ENCODE assay signal across 31 mouse cellular contexts in the genomic region with DNA sequence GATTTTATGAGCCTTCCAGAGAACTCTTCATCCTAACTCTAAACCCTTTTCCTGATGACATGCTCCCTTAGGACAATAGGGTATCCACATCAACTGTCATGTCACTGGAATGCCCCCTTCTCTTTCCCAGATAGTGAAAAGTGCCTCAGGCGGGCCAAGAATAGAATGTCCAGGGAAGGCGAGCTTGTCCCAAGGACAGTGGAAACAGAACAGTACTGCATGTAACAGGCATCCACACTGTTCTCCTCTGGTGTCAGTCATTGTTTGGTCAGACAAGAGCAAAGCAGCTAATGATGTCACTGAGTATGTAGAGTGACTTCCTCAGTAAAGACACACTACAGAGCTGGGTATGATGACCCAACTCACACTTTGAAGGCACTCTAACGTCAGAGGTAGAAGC. TPM values are rescaled to one million over a fixed set of nuclear protein-coding genes. Genes with fewer than 3 reads are reported as not detected.
DNase-seq lines count a peak whose midpoint lies in the region; ATAC-seq and TF ChIP-seq lines count a peak whose summit lies in the region.
"Had no signal": no experiment of that assay in that cellular context is flagged by ENCODE, and none has a peak within 500 bp of the region (broad histone marks: within the 10 kb centered on the region; RNA-seq: fewer than 3 reads in every experiment).

No protein-coding gene starts in this region.

- no peak overlapping the region for H3K9ac ChIP-seq in ES-Bruce4 (ENCODE audit: low read depth, poor library complexity, severe bottlenecking)
- H3K9ac ChIP-seq in heart, embryonic 12.5 days = no peak overlapping the region
- no peak overlapping the region for H3K9ac ChIP-seq in heart, postnatal 0 days (replicated peaks; ENCODE audit: low read depth, low read length)
- H3K9ac ChIP-seq: embryonic facial prominence, embryonic 15.5 days; forebrain, embryonic 12.5 days; forebrain, postnatal 0 days; hindbrain, embryonic 15.5 days; liver, embryonic 14.5 days; midbrain, embryonic 13.5 days; stomach, embryonic 15.5 days had no signal

- 0 out of 2 replicates have a peak, but pooled peaks have one; percentile 45 for ATAC-seq in heart, embryonic 12.5 days (ENCODE audit: insufficient number of reproducible peaks, low FRiP score)
- ATAC-seq in heart, postnatal 0 days (ENCODE audit: insufficient read depth, low read depth) = peak; percentile 85
- ATAC-seq: forebrain, postnatal 0 days; inflammation-experienced regulatory T-cells, adult 6 months; midbrain, embryonic 13.5 days had no signal

- no peak for TF ChIP-seq EP300 in ES-Bruce4 (IDR thresholded peaks at IDR 0.05; ENCODE audit: insufficient read depth, low read depth, low read length)
- TF ChIP-seq EP300 in heart, postnatal 0 days (IDR thresholded peaks at IDR 0.05; ENCODE audit: low read depth) = no peak

- H3K27me3 ChIP-seq in heart, embryonic 10.5 days (ENCODE audit: insufficient read depth, poor library complexity, severe bottlenecking) = no peaks in the 10 kb centered on the region
- no peaks in the 10 kb centered on the region for H3K27me3 ChIP-seq in ES-Bruce4 (ENCODE audit: control insufficient read depth, insufficient read depth, low read length, poor library complexity, severe bottlenecking)
- no peaks in the 10 kb centered on the region for H3K27me3 ChIP-seq in heart, embryonic 12.5 days (replicated peaks)
- H3K27me3 ChIP-seq in heart, postnatal 0 days (ENCODE audit: control insufficient read depth, insufficient read depth, low read length) = no peaks in the 10 kb centered on the region
- H3K27me3 ChIP-seq: CH12.LX; embryonic facial prominence, embryonic 15.5 days; forebrain, embryonic 12.5 days; hindbrain, embryonic 15.5 days; midbrain, embryonic 13.5 days; stomach, embryonic 15.5 days had no signal

- 40% methylated on average over 3 of the region's 3 CpGs for WGBS in heart, embryonic 10.5 days
- WGBS in heart, embryonic 12.5 days = 34% methylated on average over 3 of the region's 3 CpGs
- 27% methylated on average over 3 of the region's 3 CpGs for WGBS in heart, postnatal 0 days

- TF ChIP-seq POLR2A in ES-Bruce4 (IDR thresholded peaks at IDR 0.05; ENCODE audit: insufficient read depth, low read length) = no peak

- no peaks in the 10 kb centered on the region for H3K9me3 ChIP-seq in heart, embryonic 10.5 days
- no peaks in the 10 kb centered on the region for H3K9me3 ChIP-seq in ES-Bruce4 (replicated peaks; ENCODE audit: control insufficient read depth, insufficient read depth, low read length, poor library complexity, severe bottlenecking)
- no peaks in the 10 kb centered on the region for H3K9me3 ChIP-seq in heart, embryonic 12.5 days (replicated peaks)
- no peaks in the 10 kb centered on the region for H3K9me3 ChIP-seq in heart, postnatal 0 days (replicated peaks; ENCODE audit: control insufficient read depth, low read length)
- H3K9me3 ChIP-seq: embryonic facial prominence, embryonic 10.5 days; embryonic facial prominence, embryonic 15.5 days; forebrain, embryonic 12.5 days; G1E; hindbrain, embryonic 10.5 days; hindbrain, embryonic 15.5 days; midbrain, embryonic 13.5 days; stomach, embryonic 15.5 days had no signal

- DNase-seq in heart, embryonic 10.5 days (ENCODE audit: low spot score) = peak; percentile 82
- no peak for DNase-seq in heart, postnatal 25 days (ENCODE audit: low spot score)
- DNase-seq in heart, postnatal 0 days (ENCODE audit: low spot score) = peak; percentile 33
- DNase-seq in retina, postnatal 1 day = no peak
- DNase-seq in adipocyte (ENCODE audit: low spot score) = no peak
- DNase-seq: cerebellum, adult 8-10 months; cerebellum, postnatal 25 days; forebrain, postnatal 0 days; kidney, adult 2 months; kidney, postnatal 4 days; layer of hippocampus, postnatal 36 days; liver; lung, adult 2 months; lung, postnatal 10 days; right cerebral cortex, postnatal 25 days; thymus, adult 18-20 months; thymus, postnatal 25 days had no signal

- H3K4me2 ChIP-seq in heart, embryonic 12.5 days = no peak overlapping the region
- no peak overlapping the region for H3K4me2 ChIP-seq in heart, postnatal 0 days (ENCODE audit: low read depth, low read length)
- H3K4me2 ChIP-seq: embryonic facial prominence, embryonic 15.5 days; forebrain, embryonic 12.5 days; hindbrain, embryonic 15.5 days; midbrain, embryonic 13.5 days; stomach, embryonic 15.5 days had no signal

- peak overlapping the region; percentile 54 for H3K27ac ChIP-seq in heart, embryonic 10.5 days
- 0 out of 2 replicates have a peak overlapping the region, but pooled peaks have one; percentile 5 for H3K27ac ChIP-seq in ES-Bruce4 (ENCODE audit: insufficient read depth, low read length)
- peak overlapping the region; percentile 79 for H3K27ac ChIP-seq in heart, embryonic 12.5 days (ENCODE audit: poor library complexity, severe bottlenecking)
- peak overlapping the region; percentile 73 for H3K27ac ChIP-seq in heart, postnatal 0 days (ENCODE audit: low read depth)
- H3K27ac ChIP-seq: embryonic facial prominence, embryonic 10.5 days; embryonic facial prominence, embryonic 15.5 days; forebrain, embryonic 12.5 days; hindbrain, embryonic 10.5 days; hindbrain, embryonic 15.5 days; liver, embryonic 14.5 days; macrophage; midbrain, embryonic 13.5 days; stomach, embryonic 15.5 days had no signal

- H3K4me1 ChIP-seq in heart, embryonic 10.5 days = peaks cover 19% of the 10 kb centered on the region
- H3K4me1 ChIP-seq in ES-Bruce4 (ENCODE audit: control insufficient read depth, insufficient read depth, low read length) = no peaks in the 10 kb centered on the region
- H3K4me1 ChIP-seq in heart, embryonic 12.5 days (replicated peaks) = peaks cover 23% of the 10 kb centered on the region
- peaks cover 8% of the 10 kb centered on the region; the same call in 1 of the 2 replicates for H3K4me1 ChIP-seq in heart, postnatal 0 days (ENCODE audit: control insufficient read depth, insufficient read depth)

- intact Hi-C loops in heart, postnatal 25 days (cut with DNase I) = loop anchor here (1.0 kb wide), 1 partner anchor 164 kb away; no protein-coding TSS in a partner anchor

- no peak overlapping the region for H3K4me3 ChIP-seq in heart, embryonic 10.5 days
- no peak overlapping the region for H3K4me3 ChIP-seq in ES-Bruce4 (ENCODE audit: low read depth, low read length)
- H3K4me3 ChIP-seq in heart, embryonic 12.5 days = no peak overlapping the region
- no peak overlapping the region for H3K4me3 ChIP-seq in heart, postnatal 0 days (ENCODE audit: low read depth, low read length)
- H3K4me3 ChIP-seq: embryonic facial prominence, embryonic 10.5 days; embryonic facial prominence, embryonic 15.5 days; forebrain, embryonic 12.5 days; hindbrain, embryonic 10.5 days; hindbrain, embryonic 15.5 days; midbrain, embryonic 13.5 days; stomach, embryonic 15.5 days had no signal

- peaks cover 27% of the 10 kb centered on the region for H3K36me3 ChIP-seq in heart, embryonic 10.5 days
- H3K36me3 ChIP-seq in ES-Bruce4 (ENCODE audit: control insufficient read depth, insufficient read depth, low read length, poor library complexity, severe bottlenecking) = peaks cover 53% of the 10 kb centered on the region
- peaks cover 28% of the 10 kb centered on the region for H3K36me3 ChIP-seq in heart, embryonic 12.5 days
- H3K36me3 ChIP-seq in heart, postnatal 0 days (replicated peaks; ENCODE audit: control insufficient read depth, insufficient read depth, low read length) = peaks cover 20% of the 10 kb centered on the region

- no peak for TF ChIP-seq CTCF in ES-Bruce4 (IDR thresholded peaks at IDR 0.05; ENCODE audit: low read depth, low read length)
- TF ChIP-seq CTCF in heart, postnatal 0 days (IDR thresholded peaks at IDR 0.05; ENCODE audit: low read depth) = no peak

RNA-seq across cellular contexts. Expression of gene Inip, which starts 23.6 kb away (rescaled TPM):
- polyA plus RNA-seq in heart, embryonic 10.5 days (2016; fragmentation: Nextera tagmentation; extraction: Ambion mirVana) = 56.9 and 57.5 TPM in 2 replicates
- 10 to 100 TPM in 1 of 2 experiments, 1 to 10 TPM in 1; 9.3 to 10.9 TPM for total RNA-seq in heart, postnatal 25 days (2021)
- polyA plus RNA-seq in ES-Bruce4 (2011; ENCODE audit: insufficient read depth, insufficient read length, low read depth, missing spikeins) = 42.3 and 42.7 TPM in 2 replicates
- polyA plus RNA-seq in heart, embryonic 12.5 days (2016; fragmentation: Nextera tagmentation; extraction: Ambion mirVana) = 43.9 and 47.1 TPM in 2 replicates
- 10.3 and 17.3 TPM in 2 replicates for total RNA-seq in heart, postnatal 0 days (2014; rRNA removed; ENCODE audit: low replicate concordance)
- 23.6 and 25.2 TPM in 2 replicates for polyA plus RNA-seq in heart, postnatal 0 days (2015; fragmentation: Nextera tagmentation; extraction: Ambion mirVana)

RNA-seq across cellular contexts. Expression of gene Snx30, which starts 27.8 kb away (rescaled TPM):
- polyA plus RNA-seq in heart, embryonic 10.5 days (2016; fragmentation: Nextera tagmentation; extraction: Ambion mirVana) = 5.2 and 8.1 TPM in 2 replicates
- 1 to 10 TPM; 6.0 to 7.9 TPM for total RNA-seq in heart, postnatal 25 days (2021)
- polyA plus RNA-seq in ES-Bruce4 (2011; ENCODE audit: insufficient read depth, insufficient read length, low read depth, missing spikeins) = 21.8 and 23.1 TPM in 2 replicates
- polyA plus RNA-seq in heart, embryonic 12.5 days (2016; fragmentation: Nextera tagmentation; extraction: Ambion mirVana) = 7.5 and 8.6 TPM in 2 replicates
- total RNA-seq in heart, postnatal 0 days (2014; rRNA removed; ENCODE audit: low replicate concordance) = 3.7 and 4.5 TPM in 2 replicates
- polyA plus RNA-seq in heart, postnatal 0 days (2015; fragmentation: Nextera tagmentation; extraction: Ambion mirVana) = 2.9 and 3.3 TPM in 2 replicates

Comparison
In these comparisons a context has a peak if more than half of its experiments do, and no peak if none do; other contexts are left out.
1. DNase-seq: peak in heart, embryonic 10.5 days (single experiment) and heart, postnatal 0 days (single experiment); none in heart, postnatal 25 days (single experiment), retina, postnatal 1 day (single experiment) and adipocyte (single experiment).
2. H3K27ac ChIP-seq: peak in every context shown above with its lines; median percentile 79 in heart, embryonic 12.5 days; 73 in heart, postnatal 0 days; 54 in heart, embryonic 10.5 days; 5 in ES-Bruce4.